Mouse (Mus musculus): ENCODE results near the gene Vmn1r60. TPM values are rescaled to one million over a fixed set of nuclear protein-coding genes. Genes with fewer than 3 reads are reported as not detected.
"Not testable (repeated sequence)": the region's sequence is repeated elsewhere in the genome, so short reads cannot be mapped to it uniquely, and the experiment has no call there.

The Vmn1r60 gene
- polyA plus RNA-seq (2014; fragmentation: Nextera tagmentation; extraction: Ambion mirVana): not detected in 2 replicates

DNA sequence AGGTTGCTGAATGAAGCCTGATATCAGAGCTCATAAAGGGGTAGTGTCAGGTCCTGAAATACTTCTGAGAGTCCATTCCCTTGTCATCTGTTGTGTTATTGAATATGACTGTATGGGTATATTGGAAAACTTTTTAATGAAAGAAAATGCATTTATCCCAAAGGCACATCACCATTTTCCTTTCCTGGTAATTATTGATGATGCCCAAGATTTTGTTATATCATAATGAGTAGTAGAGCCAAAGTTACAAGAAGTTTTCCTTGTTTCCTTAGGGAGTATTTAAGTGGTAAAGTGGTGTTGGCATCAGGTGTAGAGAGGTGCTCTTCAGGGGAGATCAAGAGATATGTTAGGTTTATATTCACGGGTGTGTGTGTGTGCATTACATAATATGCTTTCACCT, at the start of gene Vmn1r60:
Gene Vmn1r60 (minus strand): TSS at position 101 of the 400 bp plus-strand sequence.
- 81% methylated on average over 1 of the region's 1 CpGs for WGBS
- H3K4me2 ChIP-seq (replicated peaks); ATAC-seq (ENCODE audit: low FRiP score): not testable (repeated sequence)

DNA sequence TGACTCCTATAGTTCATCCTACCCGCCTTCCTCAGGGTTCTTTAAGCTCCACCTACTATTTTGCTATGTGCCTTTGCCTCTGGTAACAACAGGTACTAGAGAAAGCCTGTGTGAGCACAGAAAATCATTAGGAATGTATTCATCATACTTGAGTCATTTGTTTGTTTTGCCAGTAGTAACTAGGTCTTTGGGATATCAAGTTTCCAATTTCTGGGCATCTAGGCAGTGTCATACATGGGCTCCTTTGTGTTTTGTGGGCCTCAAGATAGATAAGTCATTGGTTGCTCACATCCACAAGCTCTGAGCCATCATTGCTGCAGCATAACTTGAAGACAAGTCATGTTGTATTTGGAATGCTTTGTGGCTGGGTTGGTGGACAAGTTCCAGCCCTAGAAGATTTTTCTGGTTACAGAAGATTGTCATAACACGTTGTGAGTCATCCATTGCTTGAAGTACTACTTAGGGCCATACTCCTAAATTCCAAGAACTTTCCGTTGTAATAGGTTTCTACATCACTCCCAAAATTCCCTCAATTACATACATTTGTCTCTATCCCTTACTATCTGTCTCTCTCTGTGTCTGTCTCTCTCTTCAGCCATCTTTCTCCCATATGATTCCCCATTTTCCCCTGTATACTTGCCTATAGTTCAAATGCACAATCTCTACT, 6.2 kb downstream of the Vmn1r60 start:
- H3K27me3 ChIP-seq (ENCODE audit: control insufficient read depth, insufficient read depth, low read length); H3K9me3 ChIP-seq (ENCODE audit: control insufficient read depth, low read length); ATAC-seq (ENCODE audit: low FRiP score); DNase-seq (ENCODE audit: low spot score); H3K4me3 ChIP-seq (replicated peaks; ENCODE audit: low read length); H3K9ac ChIP-seq; H3K27ac ChIP-seq; H3K36me3 ChIP-seq (replicated peaks; ENCODE audit: control insufficient read depth, insufficient read depth); H3K4me2 ChIP-seq (replicated peaks); H3K4me1 ChIP-seq (replicated peaks; ENCODE audit: control insufficient read depth, insufficient read depth, low read length): not testable (repeated sequence)
- 56% methylated on average over 3 of the region's 3 CpGs for WGBS

More for the DNA sequence above, at the start of gene Vmn1r60:
- not testable (repeated sequence) for DNase-seq (ENCODE audit: low spot score); H3K36me3 ChIP-seq (replicated peaks; ENCODE audit: control insufficient read depth, insufficient read depth); H3K9me3 ChIP-seq (ENCODE audit: control insufficient read depth, low read length); H3K4me1 ChIP-seq (replicated peaks; ENCODE audit: control insufficient read depth, insufficient read depth, low read length); H3K27ac ChIP-seq; H3K9ac ChIP-seq; H3K4me3 ChIP-seq (replicated peaks; ENCODE audit: low read length); H3K27me3 ChIP-seq (ENCODE audit: control insufficient read depth, insufficient read depth, low read length)

DNA sequence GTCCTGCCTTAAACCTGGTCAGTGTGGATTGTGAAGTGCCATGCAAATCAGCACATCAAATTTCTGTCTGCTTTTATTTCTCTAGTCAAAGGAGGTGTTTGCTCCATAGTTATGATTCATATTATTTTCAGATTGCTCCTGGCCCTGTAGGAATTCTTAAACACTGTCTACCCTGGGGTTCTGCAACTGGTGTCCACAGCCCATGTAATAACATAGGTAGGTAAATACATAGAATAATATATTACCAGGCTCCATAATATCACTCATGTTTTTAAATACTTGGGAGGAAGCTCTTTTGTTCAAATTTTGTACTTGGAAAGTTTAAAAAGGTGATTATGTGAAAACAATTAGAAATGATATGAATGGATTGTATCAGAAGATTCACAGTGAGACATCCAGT, 53.3 kb downstream of the Vmn1r60 start, which contains the start of gene Vmn2r28:
Gene Vmn2r28 (minus strand): TSS at position 101 of the 400 bp plus-strand sequence.
- not testable (repeated sequence) for DNase-seq (ENCODE audit: low spot score); H3K9ac ChIP-seq; H3K27me3 ChIP-seq (ENCODE audit: control insufficient read depth, insufficient read depth, low read length); H3K9me3 ChIP-seq (ENCODE audit: control insufficient read depth, low read length); H3K4me2 ChIP-seq (replicated peaks); H3K36me3 ChIP-seq (replicated peaks; ENCODE audit: control insufficient read depth, insufficient read depth); H3K4me3 ChIP-seq (replicated peaks; ENCODE audit: low read length); H3K27ac ChIP-seq; H3K4me1 ChIP-seq (replicated peaks; ENCODE audit: control insufficient read depth, insufficient read depth, low read length); ATAC-seq (ENCODE audit: low FRiP score)

Other genes starting within 250 kb of the Vmn1r60 start
- gene Gm5065, start 196.8 kb downstream of the Vmn1r60 start, polyA plus RNA-seq (2014; fragmentation: Nextera tagmentation; extraction: Ambion mirVana): not detected in 2 replicates
- gene Nlrp2, start 196.3 kb downstream of the Vmn1r60 start, polyA plus RNA-seq (2014; fragmentation: Nextera tagmentation; extraction: Ambion mirVana): not detected in 2 replicates
- gene Vmn1r58, start 133.9 kb downstream of the Vmn1r60 start, polyA plus RNA-seq (2014; fragmentation: Nextera tagmentation; extraction: Ambion mirVana): not detected in 2 replicates
- not detected in 2 replicates for gene Vmn1r59, start 90.5 kb downstream of the Vmn1r60 start, polyA plus RNA-seq (2014; fragmentation: Nextera tagmentation; extraction: Ambion mirVana)
- gene Vmn2r28, start 53.4 kb downstream of the Vmn1r60 start, polyA plus RNA-seq (2014; fragmentation: Nextera tagmentation; extraction: Ambion mirVana): not detected in 2 replicates
- gene Vmn1r61, start 66.0 kb upstream of the Vmn1r60 start, polyA plus RNA-seq (2014; fragmentation: Nextera tagmentation; extraction: Ambion mirVana): not detected in 2 replicates
- gene Vmn1r62, start 126.3 kb upstream of the Vmn1r60 start, polyA plus RNA-seq (2014; fragmentation: Nextera tagmentation; extraction: Ambion mirVana): not detected in 2 replicates